In the genomic region with DNA sequence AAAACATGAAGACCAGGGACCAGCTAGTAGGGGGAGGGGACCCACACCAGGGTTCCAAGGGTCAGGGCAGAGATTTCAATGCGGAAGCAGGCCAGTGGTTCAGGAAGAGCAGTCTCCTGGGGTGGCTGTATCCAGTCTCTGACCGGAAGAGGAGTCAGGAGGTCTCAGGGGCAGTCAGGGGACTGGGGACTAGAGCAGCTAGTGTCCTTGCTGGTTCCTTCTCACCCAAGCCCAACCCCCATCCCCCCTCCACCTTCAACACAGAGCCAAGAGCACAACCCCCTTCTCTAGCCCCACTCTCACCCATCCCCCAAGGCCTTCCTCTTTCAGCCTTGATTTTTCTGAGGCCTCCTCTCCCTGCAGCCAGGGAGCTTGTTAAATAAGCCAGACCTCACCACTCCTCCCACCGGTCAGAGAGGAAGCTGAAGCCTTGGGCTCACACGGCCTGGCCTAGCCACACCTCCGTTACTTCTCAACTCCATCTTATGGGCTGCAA, we compare ENCODE assay signal across 9 mouse cellular contexts. TPM values are rescaled to one million over a fixed set of nuclear protein-coding genes. Genes with fewer than 3 reads are reported as not detected.
DNase-seq lines count a peak whose midpoint lies in the region; ATAC-seq lines count a peak whose summit lies in the region.
"Had no signal": no experiment of that assay in that cellular context is flagged by ENCODE, and none has a peak within 500 bp of the region (broad histone marks: within the 10 kb centered on the region; RNA-seq: fewer than 3 reads in every experiment).

No protein-coding gene starts in this region.

- H3K9me3 ChIP-seq in hindbrain, embryonic 14.5 days (ENCODE audit: control insufficient read depth, low read length) = no peaks in the 10 kb centered on the region
- no peaks in the 10 kb centered on the region for H3K9me3 ChIP-seq in liver, embryonic 13.5 days (replicated peaks)

- peaks cover 14% of the 10 kb centered on the region for H3K27me3 ChIP-seq in hindbrain, embryonic 14.5 days (ENCODE audit: control insufficient read depth, insufficient read depth, low read length)
- peaks cover 28% of the 10 kb centered on the region for H3K27me3 ChIP-seq in liver, embryonic 13.5 days
- H3K27me3 ChIP-seq: Patski had no signal

- 22% methylated on average over 5 of the region's 5 CpGs for WGBS in hindbrain, embryonic 14.5 days
- 26% methylated on average over 5 of the region's 5 CpGs for WGBS in liver, embryonic 13.5 days (ENCODE audit: insufficient replicate concordance)

- H3K36me3 ChIP-seq in hindbrain, embryonic 14.5 days (replicated peaks; ENCODE audit: control insufficient read depth, insufficient read depth) = no peaks in the 10 kb centered on the region
- no peaks in the 10 kb centered on the region for H3K36me3 ChIP-seq in liver, embryonic 13.5 days

- H3K4me1 ChIP-seq in brown adipose tissue, adult 24 weeks (ENCODE audit: control insufficient read depth, insufficient read depth, insufficient read length, low read length) = peaks cover 29% of the 10 kb centered on the region
- peaks cover 18% of the 10 kb centered on the region for H3K4me1 ChIP-seq in hindbrain, embryonic 14.5 days (replicated peaks; ENCODE audit: control insufficient read depth, insufficient read depth, low read length)
- peaks cover 50% of the 10 kb centered on the region for H3K4me1 ChIP-seq in liver, embryonic 13.5 days (replicated peaks)

- H3K9ac ChIP-seq in hindbrain, embryonic 14.5 days = no peak overlapping the region
- no peak overlapping the region; the same call in 1 of the 2 replicates for H3K9ac ChIP-seq in liver, embryonic 13.5 days

- H3K4me2 ChIP-seq in hindbrain, embryonic 14.5 days (replicated peaks) = 0 out of 2 replicates have a peak overlapping the region, but pooled peaks have one; percentile 100
- peak overlapping the region; percentile 84; the same call in 1 of the 2 replicates for H3K4me2 ChIP-seq in liver, embryonic 13.5 days

- H3K27ac ChIP-seq in brown adipose tissue, adult 24 weeks (replicated peaks; ENCODE audit: low read depth, low read length) = peak overlapping the region; percentile 72
- H3K27ac ChIP-seq in hindbrain, embryonic 14.5 days = no peak overlapping the region
- peak overlapping the region; percentile 73 for H3K27ac ChIP-seq in liver, embryonic 13.5 days

- peak; percentile 54 for DNase-seq in kidney, adult 11 months
- no peak for DNase-seq in kidney, adult 8-10 months
- DNase-seq in hindbrain, embryonic 14.5 days (ENCODE audit: low spot score) = no peak
- DNase-seq in liver, embryonic 13.5 days = no peak
- no peak for DNase-seq in ovary, postnatal 10 days (ENCODE audit: low spot score)
- DNase-seq in left cerebral cortex, adult 18-20 months (ENCODE audit: low spot score in 2 of 2) = no peak

- no peak overlapping the region for H3K4me3 ChIP-seq in brown adipose tissue, adult 24 weeks (ENCODE audit: insufficient read depth, low read depth, low read length)
- no peak overlapping the region for H3K4me3 ChIP-seq in hindbrain, embryonic 14.5 days (replicated peaks; ENCODE audit: low read length)
- H3K4me3 ChIP-seq in liver, embryonic 13.5 days (replicated peaks) = no peak overlapping the region

- no peak for ATAC-seq in hindbrain, embryonic 14.5 days (ENCODE audit: low FRiP score)
- peak; percentile 71 for ATAC-seq in liver, embryonic 13.5 days (ENCODE audit: low read depth)
- ATAC-seq in CD4-positive, CD25-positive, alpha-beta regulatory T cell, adult 4 months = no peak
- ATAC-seq: Patski had no signal

RNA-seq across cellular contexts. Expression of gene Lrp5, which starts 1.4 kb away (rescaled TPM):
- polyA plus RNA-seq in brown adipose tissue, adult 24 weeks (2012; ENCODE audit: insufficient read depth, insufficient read length, missing spikeins) = 13.2 TPM in 2 replicates
- polyA plus RNA-seq in hindbrain, embryonic 14.5 days (2014; fragmentation: Nextera tagmentation; extraction: Ambion mirVana) = 1.4 and 1.8 TPM in 2 replicates
- polyA plus RNA-seq in liver, embryonic 13.5 days (2015; fragmentation: Nextera tagmentation; extraction: Ambion mirVana) = 1.9 and 2.0 TPM in 2 replicates
- polyA plus RNA-seq in CD4-positive, CD25-positive, alpha-beta regulatory T cell, adult 4 months (2017; shearing (Covaris generic)) = under 1 TPM in 1 of 2 experiments, not detected in 1; 0.08 TPM
- total RNA-seq in left cerebral cortex, adult 18-20 months (2021) = 1 to 10 TPM; 7.3 to 8.3 TPM

RNA-seq across cellular contexts. Expression of gene 1810055G02Rik, which starts 20.4 kb away (rescaled TPM):
- 5.3 and 6.6 TPM in 2 replicates for polyA plus RNA-seq in brown adipose tissue, adult 24 weeks (2012; ENCODE audit: insufficient read depth, insufficient read length, missing spikeins)
- 34.0 and 38.1 TPM in 2 replicates for polyA plus RNA-seq in hindbrain, embryonic 14.5 days (2014; fragmentation: Nextera tagmentation; extraction: Ambion mirVana)
- polyA plus RNA-seq in liver, embryonic 13.5 days (2015; fragmentation: Nextera tagmentation; extraction: Ambion mirVana) = 13.2 and 14.5 TPM in 2 replicates
- polyA plus RNA-seq in CD4-positive, CD25-positive, alpha-beta regulatory T cell, adult 4 months (2017; shearing (Covaris generic)) = 1 to 10 TPM; 6.7 to 8.0 TPM
- 10 to 100 TPM; 31.7 to 32.1 TPM for total RNA-seq in left cerebral cortex, adult 18-20 months (2021)
